Mouse (Mus musculus): Measurements from ENCODE around the gene Trhr2. TPM values are rescaled to one million over a fixed set of nuclear protein-coding genes. Genes with fewer than 3 reads are reported as not detected.

Trhr2 gene
- not detected for total RNA-seq (2021)
- not detected in 2 replicates for polyA plus RNA-seq (2012; rRNA removed)
- long read RNA-seq, result 0 reads

DNA sequence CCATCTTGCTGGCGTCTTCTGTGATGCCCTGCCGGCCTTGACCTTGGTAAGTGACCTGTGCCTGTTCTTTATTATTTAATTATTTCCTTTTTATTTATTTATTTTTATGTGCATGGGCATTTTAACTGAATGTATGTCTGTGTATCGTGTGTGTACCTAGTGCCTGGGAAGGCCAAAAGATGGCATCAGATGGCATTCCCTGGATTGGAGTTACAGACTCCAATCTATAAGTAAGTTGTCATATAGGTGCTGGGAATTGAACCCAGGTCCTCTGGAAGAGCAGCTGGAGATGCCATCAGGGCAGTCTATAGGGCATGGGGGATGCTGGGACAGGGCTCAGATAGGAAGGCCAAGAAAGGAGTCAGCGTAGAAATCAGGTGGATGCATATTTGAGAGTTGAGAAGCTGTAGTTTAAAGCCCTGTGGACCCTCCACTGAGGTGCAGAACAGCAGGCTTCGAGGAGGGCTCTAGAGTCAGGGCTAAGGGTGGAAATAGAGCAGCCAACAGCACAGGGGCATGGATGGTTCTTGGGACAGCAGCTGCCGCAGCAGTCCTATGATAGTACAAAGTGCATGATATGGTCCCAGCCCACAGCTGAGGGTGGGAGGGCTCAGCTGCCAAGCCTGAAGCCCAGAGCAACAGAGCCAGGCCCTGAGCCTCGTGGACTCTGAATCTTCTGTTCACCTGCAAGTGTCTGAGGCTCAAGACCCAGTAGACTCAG, at the start of gene Trhr2:
Gene Trhr2 (minus strand): TSS at position 51 of the 721 bp plus-strand sequence.
- no peak within 1 kb of the TSS for H3K4me3 ChIP-seq
- no peaks in the 10 kb centered on the region for H3K27me3 ChIP-seq (ENCODE audit: control insufficient read depth, insufficient read depth, low read length)
- H3K27ac ChIP-seq, result no peak within 1 kb of the TSS
- no peak within 1 kb of the TSS for H3K9ac ChIP-seq (ENCODE audit: low read depth, low read length)
- TF ChIP-seq CTCF (IDR thresholded peaks at IDR 0.05) (no peak), EP300 (IDR thresholded peaks at IDR 0.05; ENCODE audit: insufficient read depth, low read depth, low read length) (no peak), POLR2A (IDR thresholded peaks at IDR 0.05; ENCODE audit: insufficient read depth, low read depth, low read length) (no peak)
- H3K4me1 ChIP-seq (ENCODE audit: control insufficient read depth, insufficient read depth, low read length), result no peaks in the 10 kb centered on the region
- 73% methylated on average over 7 of the region's 7 CpGs for WGBS
- intact Hi-C loops (cut with DNase I), result no loop called here
- no peak for DNase-seq
- no peaks in the 10 kb centered on the region for H3K36me3 ChIP-seq (ENCODE audit: control insufficient read depth, insufficient read depth, low read length)
- no peaks in the 10 kb centered on the region for H3K79me2 ChIP-seq (replicated peaks; ENCODE audit: control insufficient read depth, insufficient read depth, low read length)

GRCm38 (mm10) chr8:122407678-122408077, 47.1 kb upstream of the Trhr2 start:
- Histone ChIP-seq H3K27ac (no peak overlapping the region), H3K36me3 (ENCODE audit: control insufficient read depth, insufficient read depth, low read length) (no peaks in the 10 kb centered on the region), H3K4me1 (ENCODE audit: control insufficient read depth, insufficient read depth, low read length) (no peaks in the 10 kb centered on the region), H3K27me3 (ENCODE audit: control insufficient read depth, insufficient read depth, low read length) (no peaks in the 10 kb centered on the region), H3K9ac (ENCODE audit: low read depth, low read length) (no peak overlapping the region), H3K79me2 (replicated peaks; ENCODE audit: control insufficient read depth, insufficient read depth, low read length) (no peaks in the 10 kb centered on the region), H3K4me3 (no peak overlapping the region)
- no peak for DNase-seq
- TF ChIP-seq EP300 (IDR thresholded peaks at IDR 0.05; ENCODE audit: insufficient read depth, low read depth, low read length), result no peak
- no peak for TF ChIP-seq POLR2A (IDR thresholded peaks at IDR 0.05; ENCODE audit: insufficient read depth, low read depth, low read length)
- no peak for TF ChIP-seq CTCF (IDR thresholded peaks at IDR 0.05)
- intact Hi-C loops (cut with DNase I), result no loop called here
- 83% methylated on average over 7 of the region's 7 CpGs for WGBS

- H3K27ac ChIP-seq, result no peak overlapping the region
Observed at GRCm38 (mm10) chr8:122405146-122405805, 44.7 kb upstream of the Trhr2 start.

GRCm38 (mm10) chr8:122398186-122398585, 37.6 kb upstream of the Trhr2 start:
- TF ChIP-seq POLR2A (IDR thresholded peaks at IDR 0.05; ENCODE audit: insufficient read depth, low read depth, low read length), result no peak
- no peak for TF ChIP-seq EP300 (IDR thresholded peaks at IDR 0.05; ENCODE audit: insufficient read depth, low read depth, low read length)
- TF ChIP-seq CTCF (IDR thresholded peaks at IDR 0.05), result no peak
- Histone ChIP-seq H3K9ac (ENCODE audit: low read depth, low read length) (no peak overlapping the region), H3K4me1 (ENCODE audit: control insufficient read depth, insufficient read depth, low read length) (no peaks in the 10 kb centered on the region), H3K4me3 (no peak overlapping the region), H3K79me2 (replicated peaks; ENCODE audit: control insufficient read depth, insufficient read depth, low read length) (no peaks in the 10 kb centered on the region), H3K27ac (no peak overlapping the region), H3K36me3 (ENCODE audit: control insufficient read depth, insufficient read depth, low read length) (no peaks in the 10 kb centered on the region), H3K27me3 (ENCODE audit: control insufficient read depth, insufficient read depth, low read length) (no peaks in the 10 kb centered on the region)
- intact Hi-C loops (cut with DNase I), result no loop called here
- no peak for DNase-seq
- WGBS, result 94% methylated on average over 9 of the region's 9 CpGs

More at GRCm38 (mm10) chr8:122405146-122405805, 44.7 kb upstream of the Trhr2 start:
- no peaks in the 10 kb centered on the region for H3K27me3 ChIP-seq (ENCODE audit: control insufficient read depth, insufficient read depth, low read length)
- H3K4me1 ChIP-seq (ENCODE audit: control insufficient read depth, insufficient read depth, low read length), result no peaks in the 10 kb centered on the region
- TF ChIP-seq POLR2A (IDR thresholded peaks at IDR 0.05; ENCODE audit: insufficient read depth, low read depth, low read length) (no peak), EP300 (IDR thresholded peaks at IDR 0.05; ENCODE audit: insufficient read depth, low read depth, low read length) (no peak), CTCF (IDR thresholded peaks at IDR 0.05) (no peak)
- H3K4me3 ChIP-seq, result no peak overlapping the region
- WGBS, result 55% methylated on average over 9 of the region's 9 CpGs
- no peak overlapping the region for H3K9ac ChIP-seq (ENCODE audit: low read depth, low read length)
- DNase-seq, result no peak
- H3K79me2 ChIP-seq (replicated peaks; ENCODE audit: control insufficient read depth, insufficient read depth, low read length), result no peaks in the 10 kb centered on the region
- no peaks in the 10 kb centered on the region for H3K36me3 ChIP-seq (ENCODE audit: control insufficient read depth, insufficient read depth, low read length)
- intact Hi-C loops (cut with DNase I), result no loop called here

- no peak overlapping the region for H3K9ac ChIP-seq (ENCODE audit: low read depth, low read length)
- no peaks in the 10 kb centered on the region for H3K4me1 ChIP-seq (ENCODE audit: control insufficient read depth, insufficient read depth, low read length)
- intact Hi-C loops (cut with DNase I), result no loop called here
- H3K27me3 ChIP-seq (ENCODE audit: control insufficient read depth, insufficient read depth, low read length), result no peaks in the 10 kb centered on the region
- H3K36me3 ChIP-seq (ENCODE audit: control insufficient read depth, insufficient read depth, low read length), result no peaks in the 10 kb centered on the region
- no peak overlapping the region for H3K4me3 ChIP-seq
- TF ChIP-seq POLR2A (IDR thresholded peaks at IDR 0.05; ENCODE audit: insufficient read depth, low read depth, low read length), result no peak
- TF ChIP-seq CTCF (IDR thresholded peaks at IDR 0.05), result no peak
- TF ChIP-seq EP300 (IDR thresholded peaks at IDR 0.05; ENCODE audit: insufficient read depth, low read depth, low read length), result no peak
- no peak overlapping the region for H3K27ac ChIP-seq
- WGBS, result 84% methylated on average over 6 of the region's 6 CpGs
- H3K79me2 ChIP-seq (replicated peaks; ENCODE audit: control insufficient read depth, insufficient read depth, low read length), result no peaks in the 10 kb centered on the region
- no peak for DNase-seq
Observed at GRCm38 (mm10) chr8:122395291-122395690, 34.7 kb upstream of the Trhr2 start.

DNA sequence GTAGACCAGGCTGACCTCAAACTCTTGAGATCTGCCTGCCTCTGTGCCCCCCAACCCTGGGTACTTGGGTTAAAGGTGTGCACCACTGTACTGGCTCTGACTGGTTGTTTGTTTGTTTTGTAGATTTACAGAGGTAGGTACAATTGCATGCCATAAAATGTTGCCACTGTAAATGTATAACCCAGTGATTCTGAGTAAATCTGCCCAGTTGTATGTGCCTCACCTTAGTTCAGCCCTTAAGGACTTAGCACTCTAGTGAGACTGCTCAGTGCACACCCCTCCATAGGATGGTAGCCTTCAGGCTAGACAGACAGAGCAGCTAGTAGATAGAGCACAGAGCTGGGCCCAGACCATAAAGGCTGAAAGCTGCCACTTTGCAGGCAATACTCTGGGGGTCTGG, 33.2 kb upstream of the Trhr2 start:
- H3K4me1 ChIP-seq (ENCODE audit: control insufficient read depth, insufficient read depth, low read length), result no peaks in the 10 kb centered on the region
- no peak overlapping the region for H3K27ac ChIP-seq
- intact Hi-C loops (cut with DNase I), result no loop called here
- no peaks in the 10 kb centered on the region for H3K36me3 ChIP-seq (ENCODE audit: control insufficient read depth, insufficient read depth, low read length)
- DNase-seq, result no peak
- no peaks in the 10 kb centered on the region for H3K79me2 ChIP-seq (replicated peaks; ENCODE audit: control insufficient read depth, insufficient read depth, low read length)
- no peak overlapping the region for H3K9ac ChIP-seq (ENCODE audit: low read depth, low read length)
- H3K27me3 ChIP-seq (ENCODE audit: control insufficient read depth, insufficient read depth, low read length), result no peaks in the 10 kb centered on the region
- TF ChIP-seq CTCF (IDR thresholded peaks at IDR 0.05) (no peak), POLR2A (IDR thresholded peaks at IDR 0.05; ENCODE audit: insufficient read depth, low read depth, low read length) (no peak), EP300 (IDR thresholded peaks at IDR 0.05; ENCODE audit: insufficient read depth, low read depth, low read length) (no peak)
- H3K4me3 ChIP-seq, result no peak overlapping the region
